Mouse (Mus musculus): Measurements from ENCODE around the gene Rptn.
"Not testable (repeated sequence)": the region's sequence is repeated elsewhere in the genome, so short reads cannot be mapped to it uniquely, and the experiment has no call there.

Rptn gene

GRCm38 (mm10) chr3:93393366-93393765, at the start of gene Rptn:
TSS of gene Rptn (plus strand) at chr3:93393699.
- in situ Hi-C loops (cut with MboI; ENCODE audit: low sequenced_read_pairs): no loop called here

DNA sequence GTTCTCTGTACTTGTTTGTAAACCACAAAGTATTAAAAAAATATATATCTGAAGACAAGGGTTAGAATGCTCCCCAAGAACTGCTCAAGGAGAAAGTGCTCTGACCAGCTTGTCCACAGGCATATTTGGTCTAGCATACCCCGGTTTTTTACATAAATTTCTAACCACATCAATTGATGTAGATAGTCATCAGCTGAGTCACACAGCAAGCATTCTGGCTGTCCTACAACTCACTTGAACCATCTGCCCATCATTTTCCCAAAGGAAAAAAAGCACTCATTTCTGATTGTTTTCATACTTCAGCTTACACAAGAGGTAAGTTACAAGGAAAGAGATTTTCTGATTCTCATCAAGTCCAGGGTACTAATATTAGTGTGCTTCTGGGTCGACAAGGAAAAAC, 46.6 kb upstream of the Rptn start:
- in situ Hi-C loops (cut with MboI; ENCODE audit: low sequenced_read_pairs): no loop called here

GRCm38 (mm10) chr3:93360045-93360444, 33.5 kb upstream of the Rptn start:
- in situ Hi-C loops (cut with MboI; ENCODE audit: low sequenced_read_pairs): loop anchor here (25.0 kb wide), 2 partner anchors 127 to 252 kb away; no protein-coding TSS in a partner anchor

DNA sequence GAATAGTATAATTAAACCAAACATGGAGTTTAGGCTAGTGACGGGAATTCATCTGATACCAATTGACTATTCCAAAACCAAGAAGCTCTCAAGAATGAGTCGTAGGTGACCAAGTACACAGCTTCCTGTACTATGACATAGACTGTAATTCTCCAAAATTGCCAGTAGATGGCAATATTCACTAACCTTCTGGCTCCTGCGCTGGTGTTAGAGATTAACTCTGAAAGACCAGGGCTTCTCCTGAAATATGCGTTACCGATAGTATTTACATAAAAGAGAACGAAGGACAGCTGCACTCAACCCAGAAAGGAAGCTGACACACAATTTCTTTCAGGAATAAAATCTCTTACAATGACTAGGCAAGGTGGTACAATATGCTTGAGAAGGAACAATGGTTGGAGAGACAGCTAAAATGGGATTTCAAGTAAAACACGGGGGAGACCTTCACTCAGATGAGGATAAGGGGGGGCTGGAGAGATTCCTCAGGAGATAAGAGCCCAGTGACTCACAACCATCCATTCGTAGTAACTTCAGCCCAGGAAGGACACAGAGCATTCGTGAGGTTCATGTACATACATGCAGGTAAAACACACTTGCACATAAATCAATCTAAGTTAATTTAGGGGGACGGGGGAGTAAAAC, 31.4 kb upstream of the Rptn start:
- in situ Hi-C loops (cut with MboI; ENCODE audit: low sequenced_read_pairs): loop anchor here (25.0 kb wide), 2 partner anchors 125 to 250 kb away; no protein-coding TSS in a partner anchor

DNA sequence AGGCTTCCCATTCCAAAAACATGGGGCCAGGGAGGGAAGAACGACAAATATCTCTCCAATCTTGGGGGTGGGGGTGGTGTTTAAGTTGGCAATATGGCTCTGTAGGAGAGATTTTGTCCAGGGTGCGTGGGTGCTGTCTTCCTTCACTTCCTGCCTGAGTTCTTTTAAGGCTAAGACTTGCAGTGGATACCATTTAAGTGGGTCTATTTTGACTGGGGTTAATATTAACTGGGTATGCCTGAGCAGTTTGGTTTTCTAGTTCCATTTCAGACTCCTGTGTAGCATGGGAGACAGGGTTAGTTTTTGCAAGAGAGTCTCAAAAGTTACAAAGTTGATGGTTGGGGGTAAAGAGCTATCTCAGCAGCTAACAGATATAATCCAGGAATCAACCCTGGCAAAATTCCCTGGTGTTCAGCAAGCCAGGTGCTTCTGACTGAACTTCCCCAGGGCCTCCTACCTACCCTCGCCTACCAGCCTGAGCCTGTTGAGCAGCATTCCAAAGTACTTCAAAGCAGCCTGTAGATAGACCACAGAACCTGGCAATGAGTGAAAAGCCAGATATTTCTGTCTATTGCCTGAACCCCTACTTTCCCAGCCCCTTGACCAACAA, 26.4 kb upstream of the Rptn start:
- in situ Hi-C loops (cut with MboI; ENCODE audit: low sequenced_read_pairs): loop anchor here (25.0 kb wide), 2 partner anchors 120 to 245 kb away; no protein-coding TSS in a partner anchor

GRCm38 (mm10) chr3:93368171-93368570, 25.3 kb upstream of the Rptn start:
- in situ Hi-C loops (cut with MboI; ENCODE audit: low sequenced_read_pairs): loop anchor here (25.0 kb wide), 2 partner anchors 119 to 244 kb away; no protein-coding TSS in a partner anchor

GRCm38 (mm10) chr3:93373416-93373815, 20.1 kb upstream of the Rptn start:
- in situ Hi-C loops (cut with MboI; ENCODE audit: low sequenced_read_pairs): loop anchor here (25.0 kb wide), 2 partner anchors 114 to 239 kb away; no protein-coding TSS in a partner anchor

DNA sequence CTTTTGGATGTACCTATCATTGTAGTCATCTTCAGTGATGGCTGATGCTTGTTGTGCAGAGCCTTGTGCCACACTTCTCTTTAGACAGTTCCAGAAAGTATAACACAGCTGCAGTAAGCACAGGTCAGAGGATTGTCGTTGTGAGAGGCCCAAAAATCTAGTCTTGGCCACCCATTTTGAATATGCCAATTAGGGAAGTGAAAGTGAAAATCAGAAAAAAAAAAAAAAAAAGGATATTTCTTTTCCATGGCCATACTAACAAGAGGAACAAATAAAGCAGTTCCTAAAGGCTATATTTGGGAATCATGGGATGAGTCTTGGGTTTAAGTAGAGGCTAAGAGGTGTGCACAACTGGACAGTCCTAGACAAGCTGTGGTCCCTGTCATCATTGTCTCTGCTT, 18.3 kb upstream of the Rptn start:
- in situ Hi-C loops (cut with MboI; ENCODE audit: low sequenced_read_pairs): no loop called here

GRCm38 (mm10) chr3:93375601-93376000, 17.9 kb upstream of the Rptn start:
- in situ Hi-C loops (cut with MboI; ENCODE audit: low sequenced_read_pairs): no loop called here

- in situ Hi-C loops (cut with MboI; ENCODE audit: low sequenced_read_pairs): no loop called here
Measured at GRCm38 (mm10) chr3:93378146-93378545, 15.4 kb upstream of the Rptn start.

DNA sequence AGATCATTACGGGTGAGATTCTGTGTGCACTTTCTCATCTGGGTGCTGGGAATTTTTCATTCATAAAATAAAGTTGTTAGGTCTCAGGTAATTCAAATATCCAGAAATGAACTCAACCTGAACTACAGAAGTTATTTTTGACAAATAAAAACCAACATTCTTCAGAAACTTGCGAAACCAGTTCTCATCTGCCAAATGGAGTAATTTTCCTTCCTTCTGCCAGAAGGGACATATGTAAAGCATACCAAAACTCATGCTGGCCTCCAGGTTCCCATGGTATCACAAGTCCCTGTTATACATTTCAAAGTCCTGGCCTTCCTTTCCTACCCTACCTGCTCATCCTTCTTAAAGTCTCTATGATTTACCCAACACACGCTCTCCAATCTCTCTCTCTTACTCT, 10.4 kb downstream of the Rptn start:
- in situ Hi-C loops (cut with MboI; ENCODE audit: low sequenced_read_pairs): no loop called here

DNA sequence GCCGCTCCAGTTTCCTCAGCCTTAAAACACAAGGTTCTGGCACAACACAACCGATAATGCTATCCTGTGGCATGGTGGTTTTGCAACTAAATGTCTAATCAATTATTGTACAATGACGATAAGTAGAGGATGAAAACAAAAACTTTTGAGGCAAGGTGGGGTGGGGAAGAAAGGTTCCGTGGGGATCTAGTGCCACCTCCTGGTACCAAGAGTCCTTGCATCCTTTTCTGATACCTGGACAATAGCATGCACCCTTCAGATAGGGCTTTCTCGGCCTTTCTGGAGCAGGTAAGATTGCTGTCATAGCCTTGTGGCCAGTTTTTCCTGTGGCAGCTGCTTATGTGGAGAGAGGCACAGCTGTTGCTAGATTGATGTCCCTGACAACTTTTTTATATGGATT, 13.5 kb downstream of the Rptn start:
- in situ Hi-C loops (cut with MboI; ENCODE audit: low sequenced_read_pairs): no loop called here

- in situ Hi-C loops (cut with MboI; ENCODE audit: low sequenced_read_pairs): no loop called here
Measured at GRCm38 (mm10) chr3:93411905-93412304, 18.4 kb downstream of the Rptn start.

GRCm38 (mm10) chr3:93431673-93432072, 38.2 kb downstream of the Rptn start:
- in situ Hi-C loops (cut with MboI; ENCODE audit: low sequenced_read_pairs): no loop called here

- in situ Hi-C loops (cut with MboI; ENCODE audit: low sequenced_read_pairs): no loop called here
Measured at GRCm38 (mm10) chr3:93442030-93442429, 48.5 kb downstream of the Rptn start, which contains the start of gene Tchh. TSS of gene Tchh (plus strand) at chr3:93442330.

GRCm38 (mm10) chr3:93443501-93444101, 50.1 kb downstream of the Rptn start:
- in situ Hi-C loops (cut with MboI; ENCODE audit: low sequenced_read_pairs): no loop called here

DNA sequence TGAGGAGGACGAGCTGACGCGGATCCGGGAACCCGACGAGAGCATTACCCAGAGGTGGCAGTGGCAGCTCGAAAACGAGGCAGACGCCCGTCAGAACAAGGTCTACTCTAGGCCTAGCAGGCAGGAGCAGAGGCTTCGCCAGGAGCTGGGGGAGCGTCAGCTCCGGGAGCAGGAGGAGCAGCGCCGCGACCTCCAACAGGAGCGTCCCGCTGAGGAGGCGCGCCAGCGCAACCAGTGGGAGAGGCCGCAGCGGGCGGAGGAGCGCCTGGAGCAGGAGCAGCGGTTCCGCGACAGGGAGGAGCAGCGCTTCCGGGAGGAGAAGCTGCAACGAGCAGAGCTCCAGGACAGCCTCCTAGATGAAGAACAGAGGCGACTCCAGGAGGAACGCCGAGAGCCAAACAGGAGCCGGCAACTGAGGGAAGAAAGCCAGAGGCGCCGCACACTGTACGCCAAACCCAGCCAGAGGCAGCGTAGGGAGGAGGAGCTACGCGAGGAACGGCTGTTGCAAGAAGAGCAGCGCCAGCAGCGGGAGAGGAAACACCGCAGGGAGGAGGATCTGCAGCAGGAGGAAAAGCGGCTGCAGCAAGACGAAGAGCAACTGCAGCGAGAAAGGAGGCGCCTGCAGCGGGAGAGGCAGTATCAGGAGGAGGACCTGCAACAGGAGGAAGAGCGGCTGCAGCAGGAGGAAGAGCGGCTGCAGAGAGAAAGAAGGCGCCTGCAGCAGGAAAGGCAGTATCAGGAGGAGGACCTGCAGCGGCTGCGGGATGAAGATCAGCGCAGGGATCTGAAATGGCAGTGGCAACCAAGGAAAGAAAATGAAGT, 51.1 kb downstream of the Rptn start:
- in situ Hi-C loops (cut with MboI; ENCODE audit: low sequenced_read_pairs): no loop called here

DNA sequence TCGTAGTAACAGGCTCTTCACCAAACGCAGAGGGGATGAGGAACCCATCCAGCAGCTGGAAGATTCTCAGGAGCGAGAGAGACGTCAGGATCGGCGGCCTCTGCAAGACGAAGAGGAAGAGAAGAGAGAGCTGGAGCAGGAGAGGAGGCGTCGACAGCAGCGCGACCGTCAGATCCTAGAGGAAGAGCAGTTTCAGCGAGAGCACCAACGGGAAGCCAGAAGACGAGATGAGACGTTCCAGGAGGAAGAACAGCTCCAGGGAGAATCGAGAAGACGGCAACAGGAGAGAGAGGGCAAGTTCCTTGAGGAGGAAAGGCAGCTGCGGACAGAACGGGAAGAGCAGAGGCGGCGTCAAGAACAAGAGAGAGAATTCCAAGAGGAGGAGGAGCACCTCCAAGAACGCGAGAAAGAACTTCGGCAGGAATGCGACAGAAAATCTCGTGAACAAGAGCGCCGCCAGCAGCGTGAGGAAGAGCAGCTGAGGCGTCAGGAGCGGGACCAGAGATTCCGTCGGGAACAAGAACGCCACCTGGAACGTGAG, 51.7 kb downstream of the Rptn start:
- in situ Hi-C loops (cut with MboI; ENCODE audit: low sequenced_read_pairs): no loop called here

GRCm38 (mm10) chr3:93446128-93446755, 52.7 kb downstream of the Rptn start:
- in situ Hi-C loops (cut with MboI; ENCODE audit: low sequenced_read_pairs): no loop called here

DNA sequence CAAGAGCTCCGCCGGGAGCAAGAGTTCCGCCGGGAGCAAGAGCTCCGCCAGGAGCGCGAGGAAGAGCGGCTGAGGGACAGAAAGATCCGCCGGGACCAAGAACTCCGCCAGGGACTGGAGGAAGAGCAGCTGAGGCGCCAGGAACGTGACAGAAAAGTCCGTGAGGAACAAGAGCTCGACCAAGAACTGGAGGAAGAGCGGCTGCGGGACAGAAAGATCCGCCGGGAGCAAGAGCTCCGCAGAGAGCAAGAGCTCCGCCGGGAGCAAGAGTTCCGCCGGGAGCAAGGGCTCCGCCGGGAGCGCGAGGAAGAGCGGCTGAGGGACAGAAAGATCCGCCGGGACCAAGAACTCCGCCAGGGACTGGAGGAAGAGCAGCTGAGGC, 53.2 kb downstream of the Rptn start:
- in situ Hi-C loops (cut with MboI; ENCODE audit: low sequenced_read_pairs): not testable (repeated sequence)

All from CH12F3 (cell line).